Mouse (Mus musculus) left cerebral cortex, adult 2 months (tissue): ENCODE results near the gene Adamts2. TPM values are rescaled to one million over a fixed set of nuclear protein-coding genes. Genes with fewer than 3 reads are reported as not detected.

Source experiments
- DNase-seq, 2 experiments: peaks; one replicate each; pipeline ENCODE4 v3.0.0; 2021 to 2022; ENCODE audit warnings: low spot score in 2 of 2, mixed read lengths in 1 of 2; ENCODE audit errors: extremely low spot score in 1 of 2
- H3K27ac ChIP-seq: fragments of 200-600 bp; 2 replicates; pipeline ENCODE4 v1.8.1; 2022
- H3K4me3 ChIP-seq: fragments of 200-600 bp; 2 replicates; pipeline ENCODE4 v1.8.1; 2022
- CTCF ChIP-seq: fragments of 200-600 bp; IDR thresholded peaks from 2 replicates; pipeline ENCODE4 v1.8.1; 2022; ENCODE audit warnings: antibody characterized with exemption, mild to moderate bottlenecking, moderate library complexity
- intact Hi-C: fragments of 180-260 bp; cut with DNase I; formaldehyde crosslinking; loops from one replicate; pipeline ENCODE4 v1.15.1; 2025
- total RNA-seq, 2 experiments: library from RNA; stranded (reverse); gene quantifications; 2 replicates each; pipeline ENCODE4 v1.2.3; 2021

Gene Adamts2
- total RNA-seq, 2 experiments from 2014 or later, result 10.9 to 13.0 TPM

DNA sequence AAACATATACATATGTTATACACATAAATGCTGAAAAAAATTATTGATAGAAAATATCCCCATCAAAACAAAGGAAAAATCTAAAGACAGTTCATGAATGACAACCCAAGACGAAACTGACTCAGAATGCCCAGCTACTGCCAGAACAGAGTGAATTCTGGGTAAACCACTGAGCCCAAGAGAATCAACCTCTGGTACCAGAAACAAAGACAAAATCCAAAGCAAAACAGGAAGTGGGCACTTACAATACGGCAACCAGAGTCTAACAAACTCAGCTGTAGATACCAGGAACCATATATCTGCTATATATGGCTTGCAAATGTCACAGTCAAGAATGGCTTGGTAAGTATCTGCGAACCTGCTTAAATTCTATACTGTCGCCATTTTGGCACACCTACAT is 233.8 kb downstream of the Adamts2 start:
- intact Hi-C loops, result no loop called here
- no peak for DNase-seq
- TF ChIP-seq CTCF, result no peak
- no peak overlapping the region for H3K4me3 ChIP-seq
- H3K27ac ChIP-seq, result no peak overlapping the region

DNA sequence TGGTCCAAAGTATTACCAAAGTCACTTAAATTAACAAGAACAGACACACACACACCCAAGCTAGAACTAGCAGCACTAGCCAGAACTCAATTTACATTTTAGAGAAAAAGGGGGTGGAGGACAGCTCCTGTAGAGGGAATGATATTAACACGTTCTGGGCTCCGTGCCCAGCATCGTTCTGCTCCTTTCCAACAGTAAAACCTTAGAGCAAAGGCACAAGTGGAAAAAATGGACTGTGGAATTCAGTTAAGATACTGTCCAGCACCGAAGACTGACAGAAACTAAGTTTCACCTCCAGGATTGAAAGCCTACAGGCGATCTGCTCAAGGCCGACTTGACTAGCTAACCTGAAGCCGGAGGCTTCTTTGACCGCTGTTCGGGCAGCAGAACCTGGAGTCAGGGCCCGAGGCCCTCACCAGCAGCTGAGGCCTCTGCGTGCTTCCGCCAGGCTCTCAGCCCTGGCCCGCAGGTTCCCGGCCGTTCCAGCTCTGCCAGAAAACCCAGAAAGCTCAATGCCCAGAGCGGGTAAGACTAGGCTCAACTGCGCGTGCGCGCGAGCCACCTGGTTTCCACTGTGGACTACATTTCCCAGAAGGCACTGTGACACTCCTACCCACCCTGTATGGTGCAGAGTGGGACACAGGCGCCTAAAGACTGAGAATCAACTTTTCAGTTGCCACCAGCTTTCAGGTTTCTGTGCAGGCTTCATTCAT is 239.3 kb downstream of the Adamts2 start, which contains the start of gene Zfp879:
Gene Zfp879, minus strand, starts transcription at position 530 of the 713 bp plus-strand sequence.
- no peak for TF ChIP-seq CTCF
- intact Hi-C loops, result loop anchor here (1.0 to 10.0 kb wide), 4 partner anchors 14 to 214 kb away; partner anchors contain the start of genes Zfp2, Zfp354a, Zfp354c and Zfp454
- Histone ChIP-seq H3K27ac (peak within 1 kb of the TSS; percentile 91), H3K4me3 (peak within 1 kb of the TSS; percentile 63)
- DNase-seq, result peak; percentile 92 to 95

GRCm38 (mm10) chr11:50845951-50846350 is 244.1 kb downstream of the Adamts2 start:
- Histone ChIP-seq H3K4me3 (no peak overlapping the region), H3K27ac (no peak overlapping the region)
- intact Hi-C loops, result loop anchor here (10.0 kb wide), 1 partner anchor 209 kb away; the partner anchor contains the start of gene Zfp354a
- no peak for DNase-seq
- no peak for TF ChIP-seq CTCF

GRCm38 (mm10) chr11:50847047-50847446 is 245.2 kb downstream of the Adamts2 start:
- DNase-seq, result no peak
- peak; percentile 58 for TF ChIP-seq CTCF

DNA sequence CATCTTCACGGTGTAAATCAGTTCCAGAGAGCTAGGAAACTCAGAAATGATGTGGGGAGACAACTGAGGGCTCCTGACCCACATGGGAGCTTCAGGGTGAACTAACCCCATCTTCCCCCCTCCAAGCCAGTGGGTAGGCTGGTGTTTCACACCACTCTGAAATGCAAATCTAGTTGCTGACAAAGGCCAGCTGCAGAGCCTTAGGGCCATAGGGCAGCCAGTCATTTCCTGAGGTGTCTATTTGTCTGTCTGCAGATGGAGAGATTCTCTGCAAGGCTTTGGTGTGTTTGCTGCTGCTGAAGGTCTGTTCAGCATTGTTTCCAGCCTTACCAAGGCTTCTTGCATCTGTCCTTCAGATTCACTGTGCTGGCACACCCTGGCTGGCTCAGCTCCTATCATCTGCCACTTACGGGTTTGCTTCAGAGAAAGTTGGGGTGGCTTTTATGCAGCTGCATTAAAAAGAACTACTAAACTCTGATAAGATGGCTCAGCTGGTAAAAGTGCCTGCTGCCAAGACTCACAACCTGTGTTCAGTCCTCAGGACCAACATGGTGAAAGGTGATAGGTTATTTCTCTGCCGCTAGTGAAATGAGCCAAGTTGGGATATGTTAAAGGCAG is 246.7 kb downstream of the Adamts2 start:
- no peak for TF ChIP-seq CTCF
- no peak for DNase-seq
- intact Hi-C loops, result loop anchor here (10.0 kb wide), 1 partner anchor 206 kb away; the partner anchor contains the start of gene Zfp354a
- Histone ChIP-seq H3K27ac (no peak overlapping the region), H3K4me3 (no peak overlapping the region)

More at GRCm38 (mm10) chr11:50847047-50847446, 245.2 kb downstream of the Adamts2 start:
- intact Hi-C loops, result loop anchor here (10.0 kb wide), 1 partner anchor 208 kb away; the partner anchor contains the start of gene Zfp354a
- Histone ChIP-seq H3K4me3 (no peak overlapping the region), H3K27ac (no peak overlapping the region)

DNA sequence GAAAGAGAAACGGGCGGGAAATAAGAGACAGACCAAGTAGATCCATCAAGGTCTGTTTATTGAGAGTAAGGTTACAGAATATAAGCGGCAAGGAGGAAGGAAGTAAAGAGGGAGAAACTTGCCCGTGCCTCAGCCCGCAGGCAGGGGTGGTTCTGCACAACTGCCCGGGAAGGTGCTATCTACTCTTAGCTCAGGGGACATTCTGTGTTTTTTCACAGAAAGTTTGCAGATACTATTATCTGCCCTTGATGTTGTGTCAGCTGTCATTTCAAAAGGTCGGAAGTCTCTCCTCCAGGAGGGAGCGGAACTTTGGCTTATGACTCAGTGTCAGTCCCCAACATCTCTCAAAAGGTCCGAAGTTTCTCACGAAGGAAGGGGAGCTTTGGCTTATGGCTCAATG is 247.4 kb downstream of the Adamts2 start:
- intact Hi-C loops, result loop anchor here (10.0 kb wide), 1 partner anchor 205 kb away; the partner anchor contains the start of gene Zfp354a
- Histone ChIP-seq H3K27ac (no peak overlapping the region), H3K4me3 (no peak overlapping the region)
- TF ChIP-seq CTCF, result no peak
- DNase-seq, result no peak

GRCm38 (mm10) chr11:50850177-50850735 is 248.4 kb downstream of the Adamts2 start, which contains the start of gene Grm6:
Grm6 (plus strand) TSS chr11:50850685.
- no peak within 1 kb of the TSS for H3K27ac ChIP-seq
- intact Hi-C loops, result no loop called here
- TF ChIP-seq CTCF, result no peak
- peak within 1 kb of the TSS; percentile 48 for H3K4me3 ChIP-seq
- DNase-seq, result no peak

DNA sequence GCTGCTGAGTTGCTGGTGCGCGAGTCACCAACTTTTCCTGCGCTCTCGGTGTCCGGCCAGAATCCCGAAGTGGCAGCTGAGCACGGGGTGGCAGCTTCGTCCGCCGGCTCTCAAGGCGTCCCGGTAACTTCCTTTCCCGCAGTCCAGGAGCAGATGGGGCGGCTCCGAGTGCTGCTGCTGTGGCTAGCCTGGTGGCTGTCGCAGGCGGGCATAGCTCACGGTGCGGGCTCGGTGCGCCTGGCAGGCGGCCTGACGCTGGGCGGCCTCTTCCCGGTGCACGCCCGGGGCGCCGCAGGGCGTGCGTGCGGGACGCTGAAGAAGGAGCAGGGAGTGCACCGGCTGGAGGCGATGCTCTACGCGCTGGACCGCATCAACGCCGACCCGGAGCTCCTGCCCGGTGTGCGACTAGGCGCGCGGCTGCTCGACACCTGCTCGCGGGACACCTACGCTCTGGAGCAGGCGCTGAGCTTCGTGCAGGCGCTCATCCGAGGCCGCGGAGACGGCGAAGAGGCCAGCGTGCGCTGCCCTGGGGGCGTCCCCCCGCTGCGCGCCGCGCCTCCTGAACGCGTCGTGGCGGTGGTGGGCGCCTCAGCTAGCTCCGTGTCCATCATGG is 249.2 kb downstream of the Adamts2 start:
- Histone ChIP-seq H3K4me3 (peak overlapping the region; percentile 48), H3K27ac (no peak overlapping the region)
- TF ChIP-seq CTCF, result no peak
- intact Hi-C loops, result no loop called here
- DNase-seq, result peak in 1 of 2 experiments; percentile 37

Other genes starting within 250 kb of the Adamts2 start
- gene Cby3, start 247.6 kb upstream of the Adamts2 start, total RNA-seq, result not detected
- 100 to 1,000 TPM; 272 to 274 TPM for gene Hnrnph1, start 225.1 kb upstream of the Adamts2 start, total RNA-seq
- 10 to 100 TPM; 26.2 to 27.0 TPM for gene Rufy1, start 171.0 kb upstream of the Adamts2 start, total RNA-seq
- gene Zfp354c, start 225.6 kb downstream of the Adamts2 start, total RNA-seq, result 10 to 100 TPM; 43.3 to 44.2 TPM
- 1 to 10 TPM; 3.0 to 4.3 TPM for gene Zfp879, start 239.5 kb downstream of the Adamts2 start, total RNA-seq
- gene Grm6, start 248.6 kb downstream of the Adamts2 start, total RNA-seq, result not detected